Mouse (Mus musculus): Measurements from ENCODE around the gene Nsd2.

GRCm38 (mm10) chr5:33897158-33897557 is 76.6 kb downstream of the Nsd2 start:
- TF ChIP-seq CTCF (IDR thresholded peaks at IDR 0.05; ENCODE audit: low read depth) (no peak), EP300 (IDR thresholded peaks at IDR 0.05; ENCODE audit: low read depth) (no peak)

All from liver, postnatal 0 days (tissue).